Comparison of ENCODE assay signal across 29 mouse cellular contexts in genomic region chr8:10707122-10707521, GRCm38 (mm10).
"Had no signal": no experiment of that assay in that cellular context is flagged by ENCODE, and none has a peak within 500 bp of the region (broad histone marks: within the 10 kb centered on the region; RNA-seq: fewer than 3 reads in every experiment).

No protein-coding gene starts in this region.

- H3K4me1 ChIP-seq: limb, embryonic 10.5 days; limb, embryonic 12.5 days; limb, embryonic 13.5 days; limb, embryonic 15.5 days; liver, embryonic 12.5 days; liver, embryonic 13.5 days; liver, embryonic 15.5 days; lung, embryonic 15.5 days; megakaryocyte, embryonic 14.5 days had no signal

- H3K9ac ChIP-seq: limb, embryonic 12.5 days; limb, embryonic 13.5 days; limb, embryonic 15.5 days; liver, embryonic 12.5 days; liver, embryonic 13.5 days; liver, embryonic 14.5 days; liver, embryonic 15.5 days; liver, postnatal 0 days; lung, embryonic 14.5 days; lung, embryonic 15.5 days; midbrain, embryonic 12.5 days; midbrain, embryonic 13.5 days; midbrain, embryonic 15.5 days; neural tube, embryonic 12.5 days had no signal

- DNase-seq: left cerebral cortex, postnatal 4 days; liver; liver, embryonic 13.5 days; liver, postnatal 0 days; lung, adult 18-20 months; lung, adult 2 months; lung, embryonic 14.5 days; lung, postnatal 10 days; lung, postnatal 14 days; lung, postnatal 36 days; lung, postnatal 4 days; midbrain, embryonic 14.5 days had no signal

- H3K9me3 ChIP-seq: limb, embryonic 10.5 days; limb, embryonic 12.5 days; limb, embryonic 13.5 days; limb, embryonic 15.5 days; liver, embryonic 12.5 days; liver, embryonic 13.5 days; liver, embryonic 15.5 days; lung, embryonic 15.5 days; midbrain, embryonic 12.5 days; midbrain, embryonic 13.5 days; midbrain, embryonic 15.5 days; neural tube, embryonic 12.5 days had no signal

- H3K27me3 ChIP-seq: limb, embryonic 12.5 days; limb, embryonic 13.5 days; limb, embryonic 15.5 days; liver, embryonic 13.5 days; liver, embryonic 15.5 days; lung, embryonic 15.5 days; midbrain, embryonic 12.5 days; midbrain, embryonic 15.5 days; neural tube, embryonic 12.5 days had no signal

- H3K4me2 ChIP-seq: limb, embryonic 12.5 days; limb, embryonic 13.5 days; limb, embryonic 15.5 days; liver, embryonic 11.5 days; liver, embryonic 12.5 days; liver, embryonic 13.5 days; liver, embryonic 15.5 days; lung, embryonic 14.5 days; lung, embryonic 15.5 days; midbrain, embryonic 12.5 days; midbrain, embryonic 13.5 days; midbrain, embryonic 15.5 days; neural tube, embryonic 12.5 days had no signal

- H3K36me3 ChIP-seq: limb, embryonic 10.5 days; limb, embryonic 12.5 days; limb, embryonic 13.5 days; limb, embryonic 15.5 days; liver, embryonic 12.5 days; liver, embryonic 13.5 days; liver, embryonic 15.5 days; lung, embryonic 15.5 days; midbrain, embryonic 12.5 days; midbrain, embryonic 13.5 days; midbrain, embryonic 15.5 days; neural tube, embryonic 12.5 days had no signal

- H3K4me3 ChIP-seq: left cerebral cortex, adult 2 months; limb, embryonic 10.5 days; limb, embryonic 12.5 days; limb, embryonic 13.5 days; limb, embryonic 15.5 days; liver, embryonic 12.5 days; liver, embryonic 13.5 days; liver, embryonic 15.5 days; lung, embryonic 15.5 days; megakaryocyte, embryonic 14.5 days; midbrain, embryonic 12.5 days; midbrain, embryonic 13.5 days; midbrain, embryonic 15.5 days; neural tube, embryonic 12.5 days had no signal

- ATAC-seq: liver, embryonic 12.5 days; liver, postnatal 0 days; lung, postnatal 0 days; midbrain, embryonic 13.5 days; midbrain, embryonic 15.5 days; midbrain, embryonic 16.5 days had no signal

- H3K27ac ChIP-seq: left cerebral cortex, adult 2 months; limb, embryonic 10.5 days; limb, embryonic 12.5 days; limb, embryonic 13.5 days; limb, embryonic 15.5 days; liver, embryonic 12.5 days; liver, embryonic 13.5 days; liver, embryonic 14.5 days; liver, embryonic 15.5 days; lung, embryonic 15.5 days; midbrain, embryonic 12.5 days; midbrain, embryonic 13.5 days; midbrain, embryonic 15.5 days; neural tube, embryonic 12.5 days had no signal
